Mouse (Mus musculus): ENCODE data around the gene Cox18. TPM values are rescaled to one million over a fixed set of nuclear protein-coding genes. Genes with fewer than 3 reads are reported as not detected.
A peak's percentile ranks its signal among the peaks of the same experiment; 100 is the strongest.
"Not testable (repeated sequence)": the region's sequence is repeated elsewhere in the genome, so short reads cannot be mapped to it uniquely, and the experiment has no call there.

The Cox18 gene
- 10 to 100 TPM; 25.6 to 26.1 TPM for total RNA-seq (2021)

GRCm38 (mm10) chr5:90223534-90224381, at the start of gene Cox18:
Cox18 (minus strand) TSS chr5:90224001.
- peak; percentile 98 for DNase-seq
- intact Hi-C loops (cut with DNase I), result loop anchor here (10.0 kb wide), 1 partner anchor 141 kb away; the partner anchor contains the start of genes Ankrd17 and Gm9958

DNA sequence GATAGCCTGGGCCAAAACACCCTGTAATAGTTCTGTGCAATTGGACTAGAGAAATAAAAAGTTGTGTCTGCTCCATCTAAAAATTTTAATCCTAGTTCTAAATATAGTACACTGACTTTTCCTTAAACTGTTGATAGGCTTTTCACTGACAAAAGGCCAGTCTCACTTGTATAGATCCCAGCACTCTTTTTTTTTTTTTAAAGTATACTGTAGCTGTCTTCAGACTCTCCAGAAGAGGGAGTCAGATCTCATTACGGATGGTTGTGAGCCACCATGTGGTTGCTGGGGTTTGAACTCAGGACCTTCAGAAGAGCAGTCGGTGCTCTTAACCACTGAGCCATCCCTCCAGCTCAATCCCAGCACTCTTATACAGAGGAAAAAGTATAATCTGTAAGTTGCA, 38.4 kb upstream of the Cox18 start:
- intact Hi-C loops (cut with DNase I); DNase-seq: not testable (repeated sequence)

- intact Hi-C loops (cut with DNase I), result no loop called here
- no peak for DNase-seq
Observed at GRCm38 (mm10) chr5:90257023-90257422, 33.2 kb upstream of the Cox18 start.

DNA sequence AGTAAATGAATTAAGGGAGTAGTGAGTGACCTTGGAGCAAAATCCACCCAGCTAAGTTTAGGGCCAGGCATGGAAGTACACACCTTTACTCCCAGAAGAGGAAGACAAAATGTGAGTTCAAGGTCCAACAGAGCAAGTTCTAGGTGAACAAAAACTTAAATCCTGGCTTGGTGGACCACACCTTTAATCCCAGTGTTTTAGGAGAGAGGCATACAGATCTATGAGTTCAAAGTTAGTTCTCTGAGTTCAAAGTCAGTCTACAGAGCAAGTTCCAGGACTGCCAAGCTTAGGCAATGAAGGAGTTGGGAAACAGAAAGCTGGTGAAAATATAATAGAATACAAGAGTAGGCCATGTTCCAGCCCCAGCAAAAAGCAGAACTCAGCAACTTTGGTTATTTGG, 23.7 kb upstream of the Cox18 start:
- DNase-seq, result no peak
- intact Hi-C loops (cut with DNase I), result loop anchor here (10.0 kb wide), 1 partner anchor 47 kb away; no protein-coding TSS in a partner anchor

- intact Hi-C loops (cut with DNase I), result loop anchor here (10.0 kb wide), 1 partner anchor 48 kb away; no protein-coding TSS in a partner anchor
- DNase-seq, result no peak
Observed at GRCm38 (mm10) chr5:90246987-90247386, 23.2 kb upstream of the Cox18 start.

DNA sequence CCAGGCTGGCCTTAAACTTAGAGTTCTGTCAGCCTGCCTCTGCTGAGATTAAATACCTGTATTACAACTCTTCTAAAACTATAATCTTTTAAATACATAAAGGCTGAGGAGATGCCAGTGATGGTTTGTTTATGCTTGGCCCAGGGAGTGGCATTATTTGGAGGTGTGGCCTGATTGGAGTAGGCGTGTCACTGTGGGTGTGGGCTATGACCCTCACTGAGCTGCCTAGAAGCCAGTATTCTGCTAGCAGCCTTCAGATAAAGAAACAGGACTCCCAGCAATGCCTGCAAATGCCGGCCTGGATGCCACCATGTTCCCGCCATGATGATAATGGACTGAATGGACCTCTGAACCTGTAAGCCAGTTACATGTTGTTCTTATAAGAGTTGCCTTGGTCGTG, 22.8 kb upstream of the Cox18 start:
- DNase-seq, result no peak
- intact Hi-C loops (cut with DNase I), result loop anchor here (10.0 kb wide), 1 partner anchor 48 kb away; no protein-coding TSS in a partner anchor

DNA sequence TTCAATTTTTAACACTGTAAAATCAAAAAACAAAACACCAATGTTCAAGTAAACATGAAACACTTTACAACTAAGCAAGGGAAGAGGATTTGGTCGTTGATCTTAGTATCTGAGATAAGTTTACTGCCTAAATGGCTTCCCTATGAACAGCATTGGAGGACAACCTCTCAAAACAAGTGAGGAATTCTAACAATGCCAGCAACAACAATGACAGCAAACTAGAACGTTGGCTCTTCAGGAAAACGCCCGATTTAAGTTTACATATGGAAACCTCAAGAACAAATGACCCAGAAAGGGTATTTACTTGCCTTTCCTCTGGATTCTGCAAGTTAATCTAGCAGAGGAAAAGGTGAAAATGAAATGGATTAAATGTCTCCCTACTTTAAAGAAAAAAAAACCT, 21.6 kb upstream of the Cox18 start:
- intact Hi-C loops (cut with DNase I), result loop anchor here (10.0 kb wide), 1 partner anchor 49 kb away; no protein-coding TSS in a partner anchor
- no peak for DNase-seq

DNA sequence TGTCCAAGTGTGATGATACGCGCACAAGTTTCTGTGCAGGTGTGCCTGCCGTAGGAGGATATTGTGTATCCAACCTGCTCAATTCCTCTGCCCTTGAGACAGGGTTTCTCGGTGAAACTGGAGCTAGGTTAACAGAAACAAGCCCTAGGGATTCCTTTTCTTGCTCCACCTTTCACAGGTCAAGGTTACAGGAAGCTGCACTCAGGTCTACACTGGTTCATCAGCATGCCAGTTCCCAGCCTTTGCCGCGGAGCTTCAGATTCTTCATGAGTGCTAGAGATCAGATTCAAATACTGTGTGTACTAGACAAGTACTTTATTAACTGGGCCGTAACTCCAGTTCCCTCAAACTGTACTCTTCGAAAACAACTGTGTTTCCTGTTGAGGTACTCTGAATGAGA, 11.4 kb upstream of the Cox18 start:
- intact Hi-C loops (cut with DNase I), result no loop called here
- no peak for DNase-seq

DNA sequence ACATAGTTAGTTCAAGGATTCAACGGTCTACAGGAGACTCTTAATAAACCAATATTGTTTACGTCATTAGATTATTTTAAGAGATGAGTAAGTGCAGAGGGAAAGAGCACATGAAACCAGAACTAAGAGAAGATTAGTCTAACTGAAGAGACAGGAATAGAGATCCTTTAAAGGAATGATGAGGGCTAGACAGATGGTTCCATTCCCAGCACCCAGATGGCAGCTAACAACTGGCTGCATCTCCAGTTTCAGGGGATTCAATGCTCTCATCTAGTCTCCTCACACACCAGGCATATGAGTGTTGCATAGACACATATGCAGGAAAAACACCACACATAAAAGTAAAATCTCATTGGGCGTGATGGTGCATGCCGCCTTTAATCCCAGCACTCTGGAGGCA, 9.5 kb upstream of the Cox18 start:
- intact Hi-C loops (cut with DNase I), result no loop called here
- no peak for DNase-seq

- DNase-seq, result no peak
- intact Hi-C loops (cut with DNase I), result loop anchor here (10.0 kb wide), 1 partner anchor 135 kb away; the partner anchor contains the start of genes Ankrd17 and Gm9958
Observed at GRCm38 (mm10) chr5:90229760-90230159, 6.0 kb upstream of the Cox18 start.

DNA sequence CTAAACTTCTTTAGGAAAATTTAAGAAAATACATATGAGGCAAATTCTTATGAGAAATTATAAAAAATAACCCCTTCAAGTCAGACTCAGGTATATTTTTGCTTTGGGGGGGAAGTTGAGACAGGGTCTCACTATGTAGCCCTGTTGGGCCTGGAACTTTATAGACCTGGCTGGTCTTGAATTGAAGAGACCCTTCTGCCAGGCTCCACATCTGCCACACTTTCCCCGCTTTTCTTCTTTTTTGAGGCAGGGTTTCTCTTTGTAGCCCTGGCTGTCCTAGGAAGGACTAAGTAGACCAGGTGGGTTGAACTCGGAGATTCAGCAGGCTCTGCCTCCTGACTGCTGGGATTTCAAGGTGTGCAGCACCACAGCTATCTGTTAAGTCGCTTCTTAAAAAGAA, 2.9 kb upstream of the Cox18 start:
- intact Hi-C loops (cut with DNase I), result loop anchor here (10.0 kb wide), 1 partner anchor 138 kb away; the partner anchor contains the start of genes Ankrd17 and Gm9958
- no peak for DNase-seq

DNA sequence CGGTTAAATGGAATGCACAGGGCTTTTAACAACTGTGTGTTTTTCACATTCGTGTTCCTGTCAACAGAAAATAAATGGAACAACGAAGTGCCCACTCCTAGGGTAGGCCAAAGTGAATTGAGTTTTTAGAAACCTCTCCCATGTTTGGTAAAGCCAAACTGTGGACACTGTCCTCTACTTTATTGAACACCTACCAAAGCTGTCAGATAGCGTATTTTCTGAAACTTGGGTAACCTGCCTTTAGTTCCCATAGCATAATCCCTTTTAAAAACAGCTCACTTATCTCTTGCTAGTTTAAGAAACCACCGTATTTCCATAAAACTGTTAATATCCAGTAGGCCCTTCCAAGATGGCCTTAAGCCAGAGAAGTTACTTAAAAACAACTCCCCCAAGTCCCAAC, 929 bp upstream of the Cox18 start:
- intact Hi-C loops (cut with DNase I), result loop anchor here (10.0 kb wide), 1 partner anchor 140 kb away; the partner anchor contains the start of genes Ankrd17 and Gm9958
- no peak for DNase-seq

DNA sequence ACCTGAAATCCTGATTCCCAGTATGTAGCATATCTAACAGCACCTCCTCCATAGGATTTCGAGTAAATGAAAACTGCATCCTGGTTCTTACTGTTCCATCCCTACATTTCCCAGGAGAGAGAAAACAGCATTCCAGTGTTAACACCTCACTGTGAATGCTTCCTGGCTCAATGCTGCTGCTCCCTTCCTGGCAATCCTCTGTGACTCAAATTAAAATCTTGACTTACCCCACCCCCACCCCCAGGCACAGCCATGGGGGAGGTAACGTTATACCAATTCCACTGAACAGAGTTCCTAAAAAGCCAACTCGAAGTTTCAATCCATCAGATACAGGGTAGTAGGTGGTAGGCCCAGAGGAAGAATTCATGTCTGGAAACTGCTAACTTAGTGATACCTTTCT, 864 bp downstream of the Cox18 start:
- DNase-seq, result no peak
- intact Hi-C loops (cut with DNase I), result loop anchor here (10.0 kb wide), 1 partner anchor 142 kb away; the partner anchor contains the start of genes Ankrd17 and Gm9958

DNA sequence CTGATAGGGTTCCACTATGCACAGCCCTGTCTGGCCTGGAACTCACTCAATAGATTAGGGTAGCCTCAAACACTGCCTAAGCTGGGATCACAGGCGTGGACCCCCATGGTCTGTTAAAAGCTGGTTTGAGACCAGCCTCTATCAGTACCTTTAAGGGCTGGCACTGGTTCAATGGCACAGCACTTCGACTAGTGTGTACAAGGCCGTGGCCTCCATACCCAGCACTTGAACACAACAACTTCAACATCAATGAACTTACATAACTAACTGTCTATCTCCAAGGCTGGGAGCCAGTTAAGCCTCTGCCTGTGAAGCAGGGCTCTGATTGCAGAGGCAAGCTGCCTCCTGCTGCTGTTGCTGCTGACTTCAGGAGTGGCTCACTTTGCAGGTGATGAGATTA, 6.0 kb downstream of the Cox18 start:
- intact Hi-C loops (cut with DNase I), result no loop called here
- DNase-seq, result no peak

- DNase-seq, result no peak
- intact Hi-C loops (cut with DNase I), result no loop called here
Observed at GRCm38 (mm10) chr5:90217226-90217625, 6.6 kb downstream of the Cox18 start.

GRCm38 (mm10) chr5:90213356-90213755, 10.4 kb downstream of the Cox18 start:
- intact Hi-C loops (cut with DNase I), result no loop called here
- no peak for DNase-seq

- intact Hi-C loops (cut with DNase I), result no loop called here
- DNase-seq, result peak; percentile 12
Observed at GRCm38 (mm10) chr5:90203168-90203567, 20.6 kb downstream of the Cox18 start.

DNA sequence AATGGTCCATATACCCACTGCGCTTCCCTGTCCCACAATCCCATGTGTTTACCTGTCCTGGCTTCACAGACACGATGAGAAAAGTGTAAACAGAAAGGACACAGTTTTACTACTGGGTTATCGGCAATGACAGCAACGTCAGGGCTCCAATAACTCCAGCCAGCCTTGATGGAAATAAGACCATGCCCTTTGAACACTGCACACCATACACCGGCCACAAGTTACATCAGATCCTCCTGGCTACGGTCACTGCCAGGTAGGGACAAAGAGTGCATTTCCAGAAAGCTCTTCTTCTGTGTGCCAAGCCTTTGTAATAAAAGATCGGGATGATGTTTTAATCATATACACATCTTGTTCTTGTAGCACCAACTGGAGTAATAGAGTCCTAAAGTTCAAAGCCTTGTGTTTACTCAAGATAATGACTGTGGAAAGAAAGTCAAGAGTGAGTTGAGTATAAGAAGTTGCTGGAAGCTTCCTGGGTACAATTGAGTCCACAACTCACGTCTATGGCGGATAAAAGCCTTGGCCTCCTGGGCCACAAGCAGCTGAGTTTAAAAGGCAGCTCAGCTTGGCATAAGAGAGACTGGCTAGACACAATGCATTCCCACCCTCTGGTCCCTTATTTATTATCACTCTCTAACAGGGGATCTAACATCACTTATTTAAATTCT, 21.2 kb downstream of the Cox18 start:
- intact Hi-C loops (cut with DNase I), result no loop called here
- no peak for DNase-seq

GRCm38 (mm10) chr5:90199922-90200632, 23.7 kb downstream of the Cox18 start:
- intact Hi-C loops (cut with DNase I), result loop anchor here (10.0 kb wide), 2 partner anchors 165 to 655 kb away; no protein-coding TSS in a partner anchor
- no peak for DNase-seq

- intact Hi-C loops (cut with DNase I), result loop anchor here (5.0 to 10.0 kb wide), 4 partner anchors 160 to 783 kb away; no protein-coding TSS in a partner anchor
- DNase-seq, result peak; percentile 65
Observed at GRCm38 (mm10) chr5:90194831-90195230, 29.0 kb downstream of the Cox18 start.

GRCm38 (mm10) chr5:90182782-90183181, 41.0 kb downstream of the Cox18 start:
- no peak for DNase-seq
- intact Hi-C loops (cut with DNase I), result no loop called here

All from left cerebral cortex, postnatal 4 days (tissue).